ENCODE assay signal across 18 mouse cellular contexts in genomic region chr17:14990116-14990702, GRCm38 (mm10). TPM values are rescaled to one million over a fixed set of nuclear protein-coding genes. Genes with fewer than 3 reads are reported as not detected.
DNase-seq lines count a peak whose midpoint lies in the region; ATAC-seq and TF ChIP-seq lines count a peak whose summit lies in the region.
"Not testable (repeated sequence)": the region's sequence is repeated elsewhere in the genome, so short reads cannot be mapped to it uniquely, and the experiment has no call there.
"Had no signal": no experiment of that assay in that cellular context is flagged by ENCODE, and none has a peak within 500 bp of the region (broad histone marks: within the 10 kb centered on the region; RNA-seq: fewer than 3 reads in every experiment).

No protein-coding gene starts in this region.

- not testable (repeated sequence) for DNase-seq in G1E (ENCODE audit: low spot score)
- peak; percentile 1 for DNase-seq in gastrocnemius, postnatal 14 days
- peak; percentile 4 to 18 for DNase-seq in heart, adult 2 months
- DNase-seq in layer of hippocampus, adult 9-11 months = peak; percentile 38
- peak; percentile 6 for DNase-seq in lung, postnatal 10 days
- peak; percentile 2 for DNase-seq in right cerebral cortex, postnatal 25 days

- not testable (repeated sequence) for H3K9ac ChIP-seq in heart, adult 2 months (ENCODE audit: low read depth, low read length)

- H3K4me3 ChIP-seq in G1E (ENCODE audit: low read depth, low read length) = peak overlapping the region; percentile 49; the same call in 1 of the 2 replicates
- not testable (repeated sequence) for H3K4me3 ChIP-seq in heart, adult 2 months

- H3K79me2 ChIP-seq in heart, adult 2 months (replicated peaks; ENCODE audit: control insufficient read depth, insufficient read depth, low read length) = not testable (repeated sequence)

- WGBS in heart, adult 2 months = 88% methylated on average over 4 of the region's 5 CpGs

- TF ChIP-seq EP300 in heart, adult 2 months (IDR thresholded peaks at IDR 0.05; ENCODE audit: insufficient read depth, low read depth, low read length) = not testable (repeated sequence)

- H3K4me1 ChIP-seq in G1E (ENCODE audit: insufficient read depth, low read depth, low read length); heart, adult 2 months (ENCODE audit: control insufficient read depth, insufficient read depth, low read length): not testable (repeated sequence)

- not testable (repeated sequence) for TF ChIP-seq POLR2A in heart, adult 2 months (IDR thresholded peaks at IDR 0.05; ENCODE audit: insufficient read depth, low read depth, low read length)

- not testable (repeated sequence) for H3K27me3 ChIP-seq in G1E (ENCODE audit: insufficient read depth, low read length); heart, adult 2 months (ENCODE audit: control insufficient read depth, insufficient read depth, low read length)

- H3K9me3 ChIP-seq in G1E (replicated peaks) = not testable (repeated sequence)

- not testable (repeated sequence) for H3K36me3 ChIP-seq in G1E (replicated peaks); heart, adult 2 months (ENCODE audit: control insufficient read depth, insufficient read depth, low read length)

- intact Hi-C loops in gastrocnemius, postnatal 14 days (cut with DNase I; ENCODE audit: low total_unique reads); heart, adult 2 months (cut with DNase I): not testable (repeated sequence)

- not testable (repeated sequence) for H3K27ac ChIP-seq in heart, adult 2 months

- ATAC-seq in G1E (ENCODE audit: extremely low read depth, insufficient number of reproducible peaks, low FRiP score, poor library complexity, severe bottlenecking) = peak; percentile 36
- ATAC-seq in megakaryocyte progenitor cell, adult 5-6 weeks (replicated peaks; ENCODE audit: poor library complexity) = peak; percentile 40

- not testable (repeated sequence) for TF ChIP-seq CTCF in G1E (IDR thresholded peaks at IDR 0.05; ENCODE audit: low read depth, low read length); heart, adult 2 months (IDR thresholded peaks at IDR 0.05)

RNA-seq across cellular contexts. Expression of gene Gm3417, which starts 11.6 kb away (rescaled TPM):
- 2.5 and 12.2 TPM in 2 replicates for total RNA-seq in G1E (2014; fragmentation: Nextera tagmentation)
- 0.27 and 2.4 TPM in 2 replicates for total RNA-seq in G1E (2017)
- polyA plus RNA-seq in G1E (2012) = 7.0 and 9.5 TPM in 2 replicates
- not detected for total RNA-seq in gastrocnemius, postnatal 14 days (2021)
- total RNA-seq in heart, adult 2 months (2021) = not detected
- not detected in 2 replicates for polyA plus RNA-seq in heart, adult 2 months (2012; rRNA removed)
- total RNA-seq in megakaryocyte progenitor cell, adult 5-6 weeks (2015) = 0.24 and 0.52 TPM in 2 replicates
- total RNA-seq in megakaryocyte progenitor cell, adult 5-6 weeks (2017) = 1.1 TPM in 1 of 2 replicates, not detected in the other
- total RNA-seq: adrenal gland, adult 2 months; adrenal gland, postnatal 36 days; forebrain, postnatal 0 days; heart, postnatal 14 days; hindbrain, postnatal 0 days; left cerebral cortex, postnatal 36 days; midbrain, postnatal 0 days had no signal
- polyA plus RNA-seq: heart, embryonic 14.5 days; kidney, embryonic 16.5 days; limb, embryonic 13.5 days; neural tube, embryonic 14.5 days had no signal

RNA-seq across cellular contexts. Expression of gene 9030025P20Rik, which starts 11.9 kb away (rescaled TPM):
- total RNA-seq in G1E (2014; fragmentation: Nextera tagmentation) (31.6 and 36.9 TPM in 2 replicates), G1E (2017) (30.4 and 33.3 TPM in 2 replicates)
- polyA plus RNA-seq in G1E (2012) = 4.0 and 4.7 TPM in 2 replicates
- 1 to 10 TPM; 1.6 to 2.3 TPM for total RNA-seq in gastrocnemius, postnatal 14 days (2021)
- total RNA-seq in heart, adult 2 months (2021) = 1 to 10 TPM; 2.0 to 2.7 TPM
- 6.4 and 8.5 TPM in 2 replicates for polyA plus RNA-seq in heart, adult 2 months (2012; rRNA removed)
- total RNA-seq in megakaryocyte progenitor cell, adult 5-6 weeks (2015) = 3.7 and 4.0 TPM in 2 replicates
- 4.7 and 7.6 TPM in 2 replicates for total RNA-seq in megakaryocyte progenitor cell, adult 5-6 weeks (2017)

RNA-seq across cellular contexts. Expression of gene Gm3435, which starts 19.8 kb away (rescaled TPM):
- 10.3 and 12.2 TPM in 2 replicates for total RNA-seq in G1E (2014; fragmentation: Nextera tagmentation)
- 13.9 and 15.1 TPM in 2 replicates for total RNA-seq in G1E (2017)
- 0.41 and 1.3 TPM in 2 replicates for polyA plus RNA-seq in G1E (2012)
- 1 to 10 TPM in 1 of 2 experiments, under 1 TPM in 1; 0.58 to 2.0 TPM for total RNA-seq in gastrocnemius, postnatal 14 days (2021)
- total RNA-seq in heart, adult 2 months (2021) = 1 to 10 TPM in 1 of 2 experiments, under 1 TPM in 1; 0.70 to 1.5 TPM
- 1.5 TPM in 2 replicates for polyA plus RNA-seq in heart, adult 2 months (2012; rRNA removed)
- total RNA-seq in megakaryocyte progenitor cell, adult 5-6 weeks (2015) = 3.9 and 4.3 TPM in 2 replicates
- total RNA-seq in megakaryocyte progenitor cell, adult 5-6 weeks (2017) = 2.0 and 2.9 TPM in 2 replicates
- polyA plus RNA-seq: adrenal gland, adult 2 months had no signal

RNA-seq across cellular contexts. Expression of gene Phf10, which starts 29.1 kb away (rescaled TPM):
- total RNA-seq in G1E (2014; fragmentation: Nextera tagmentation) (187 and 239 TPM in 2 replicates), G1E (2017) (107 and 124 TPM in 2 replicates)
- polyA plus RNA-seq in G1E (2012) = 118 and 125 TPM in 2 replicates
- total RNA-seq in gastrocnemius, postnatal 14 days (2021) = 10 to 100 TPM; 45.8 to 54.1 TPM
- total RNA-seq in heart, adult 2 months (2021) = 10 to 100 TPM; 45.3 to 53.1 TPM
- polyA plus RNA-seq in heart, adult 2 months (2012; rRNA removed) = 19.0 and 33.5 TPM in 2 replicates
- total RNA-seq in megakaryocyte progenitor cell, adult 5-6 weeks (2015) = 204 and 222 TPM in 2 replicates
- total RNA-seq in megakaryocyte progenitor cell, adult 5-6 weeks (2017) = 73.0 and 85.0 TPM in 2 replicates

RNA-seq across cellular contexts. Expression of gene 1600012H06Rik, which starts 47.2 kb away (rescaled TPM):
- total RNA-seq in G1E (2014; fragmentation: Nextera tagmentation) (12.3 and 16.1 TPM in 2 replicates), G1E (2017) (18.7 and 19.7 TPM in 2 replicates)
- 1.7 and 2.0 TPM in 2 replicates for polyA plus RNA-seq in G1E (2012)
- 10 to 100 TPM; 13.2 to 15.8 TPM for total RNA-seq in gastrocnemius, postnatal 14 days (2021)
- total RNA-seq in heart, adult 2 months (2021) = 10 to 100 TPM; 10.0 to 12.2 TPM
- polyA plus RNA-seq in heart, adult 2 months (2012; rRNA removed) = 8.8 and 14.3 TPM in 2 replicates
- total RNA-seq in megakaryocyte progenitor cell, adult 5-6 weeks (2015) = 11.0 and 13.0 TPM in 2 replicates
- total RNA-seq in megakaryocyte progenitor cell, adult 5-6 weeks (2017) = 9.5 and 12.2 TPM in 2 replicates
